Mouse (Mus musculus) gonadal fat pad, adult 2 months (tissue): ENCODE measurements around the gene Fkbp15. TPM values are rescaled to one million over a fixed set of nuclear protein-coding genes. Genes with fewer than 3 reads are reported as not detected.

ENCODE experiments used
- DNase-seq: peaks from one replicate; pipeline ENCODE4 v3.0.0-alpha.2; 2012; ENCODE audit warnings: low read depth
- polyA plus RNA-seq: library from polyadenylated mRNA; depleted of rRNA; stranded (reverse); fragments of >200 nt; gene quantifications from 2 replicates; pipeline ENCODE4 v1.2.3, GENCODE M21; 2012

Gene Fkbp15
- polyA plus RNA-seq, 1 experiment, result 37.8 TPM

DNA sequence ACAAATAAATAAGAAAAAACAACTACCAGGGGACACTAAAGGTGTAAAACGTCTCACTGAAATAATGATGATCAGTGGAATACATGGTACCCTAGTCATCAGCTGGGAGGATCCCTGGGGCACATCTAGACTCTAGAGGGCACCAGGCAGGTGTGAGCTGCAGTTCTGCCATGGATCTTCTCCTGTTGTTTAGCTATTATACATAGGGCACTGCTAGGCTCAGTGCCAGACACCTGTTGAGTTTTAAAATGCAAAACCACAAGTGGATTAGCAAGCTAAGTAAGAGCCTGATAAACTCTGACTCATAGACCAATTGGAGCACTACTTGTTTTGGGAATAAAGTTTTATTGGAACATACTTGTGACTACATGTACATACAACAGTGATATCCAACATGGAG is 42.1 kb downstream of the Fkbp15 start:
- DNase-seq, result no peak

DNA sequence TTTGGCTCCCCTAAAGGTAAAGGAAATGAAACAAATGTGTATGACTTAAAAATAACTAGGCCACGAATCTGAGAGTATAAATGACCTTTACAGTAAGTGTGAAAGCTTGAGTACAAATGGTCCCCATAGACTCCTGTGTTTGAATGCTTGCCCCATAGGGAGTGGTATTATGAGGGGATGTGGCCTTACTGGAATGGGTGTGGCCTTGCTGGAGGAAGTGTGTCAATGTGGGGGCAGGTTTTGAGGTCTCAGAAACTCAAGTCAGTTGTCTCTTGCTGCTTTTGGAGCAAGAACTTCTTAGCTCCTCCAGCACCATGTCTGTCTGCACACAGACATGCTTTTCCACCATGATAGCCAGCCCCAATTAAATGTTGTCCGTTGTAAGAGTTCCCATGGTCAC is 43.9 kb downstream of the Fkbp15 start:
- no peak for DNase-seq

DNA sequence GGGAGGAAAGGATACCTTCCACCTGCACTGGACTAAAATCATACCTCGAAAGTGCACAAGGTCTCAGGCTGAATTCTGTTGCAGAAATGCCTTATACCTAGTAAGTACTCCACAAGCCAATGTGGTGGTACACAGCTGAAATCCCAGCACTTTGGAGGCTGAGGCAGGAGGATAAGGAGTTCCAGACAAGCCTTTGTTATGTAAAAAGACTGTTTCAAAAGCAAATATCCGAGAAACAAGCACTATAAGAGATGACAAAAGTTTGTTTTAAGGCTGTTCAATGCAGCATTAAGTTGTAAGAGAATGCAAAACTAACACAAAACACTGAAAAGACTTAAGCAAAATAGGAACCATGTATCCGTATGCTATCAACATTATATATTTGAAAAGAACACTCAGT is 45.8 kb downstream of the Fkbp15 start:
- no peak for DNase-seq

DNA sequence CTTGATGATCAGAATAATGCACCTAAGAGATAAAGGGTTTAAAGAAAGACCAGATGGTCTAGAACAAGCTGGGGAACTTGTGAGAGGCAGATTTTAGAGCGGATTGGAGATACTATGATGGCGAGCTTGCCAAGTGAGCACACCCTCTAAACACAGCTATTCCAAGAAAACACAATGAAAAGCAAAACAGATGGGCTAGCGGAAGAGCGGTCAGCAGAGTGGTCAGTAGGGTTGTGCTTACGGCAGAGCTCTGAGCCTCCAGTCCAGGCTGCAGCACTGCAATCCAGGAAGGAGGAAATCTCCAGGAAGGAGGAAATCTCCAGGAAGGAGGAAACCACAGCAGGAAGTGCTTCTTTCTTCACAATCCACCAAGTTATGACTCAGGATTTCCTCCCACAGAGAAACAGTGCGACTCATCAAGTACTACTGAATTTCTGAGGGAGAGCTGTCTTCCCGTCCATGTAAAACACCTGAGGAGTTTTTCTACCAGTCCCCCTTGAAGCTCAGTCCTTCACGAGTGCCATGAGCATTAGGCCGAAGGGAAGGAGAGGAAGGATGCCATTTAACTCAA is 46.6 kb downstream of the Fkbp15 start:
- DNase-seq, result no peak

DNA sequence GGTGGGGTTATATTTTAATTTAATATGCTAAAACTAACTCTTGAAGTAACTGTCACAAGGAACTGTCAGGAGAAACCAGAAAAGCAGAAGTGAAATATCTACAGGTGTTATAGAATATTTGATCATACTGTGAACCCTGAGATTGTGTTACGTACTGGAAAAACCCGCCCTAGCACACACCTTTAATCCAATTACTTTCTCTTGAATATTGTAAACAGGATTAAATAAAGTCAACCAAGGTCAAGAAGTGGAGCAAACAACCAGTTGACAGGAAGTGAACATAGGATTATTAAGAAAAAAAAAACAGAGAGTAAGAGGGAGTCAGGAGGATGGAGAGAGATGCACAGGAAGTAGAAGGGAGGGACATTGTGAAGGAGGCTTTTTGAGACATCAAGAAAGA is 47.5 kb downstream of the Fkbp15 start:
- no peak for DNase-seq

DNA sequence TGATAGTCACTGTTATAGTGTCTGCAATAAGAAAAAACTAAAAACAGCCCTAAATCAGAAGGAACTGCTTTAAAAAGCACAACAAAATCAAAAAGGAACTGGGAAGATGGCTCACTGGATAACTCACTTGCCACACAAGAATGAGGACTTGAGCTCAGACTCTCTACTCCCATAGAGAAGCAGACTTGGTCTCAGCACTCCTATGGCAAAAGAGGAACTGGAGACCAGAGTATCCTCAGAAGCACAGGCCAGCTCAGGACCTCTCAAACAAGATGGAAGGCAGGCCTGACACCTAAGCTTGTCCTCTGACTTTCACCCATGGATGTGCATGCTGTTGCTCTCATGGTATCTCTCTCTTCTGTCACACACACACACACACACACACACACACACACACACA is 51.9 kb downstream of the Fkbp15 start:
- DNase-seq, result no peak

DNA sequence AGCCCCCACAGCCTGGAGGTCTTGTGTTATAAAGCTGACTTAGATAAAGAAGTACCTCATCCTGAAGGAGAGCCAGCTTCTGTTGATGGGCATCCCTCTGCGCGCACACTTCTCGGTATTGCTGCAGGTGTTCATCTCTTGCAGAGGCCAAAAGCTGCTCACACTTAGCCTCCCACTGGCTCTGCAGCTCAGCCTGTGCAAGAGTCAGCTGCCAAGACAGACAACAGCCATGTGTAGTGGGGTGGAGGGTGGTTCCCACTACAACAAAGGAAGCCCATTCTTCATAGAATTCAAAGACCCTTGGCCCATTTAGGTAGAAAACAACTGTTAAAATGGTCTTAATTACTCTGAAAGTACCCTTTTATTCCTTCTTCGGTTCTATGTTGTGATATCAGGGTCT is 53.5 kb downstream of the Fkbp15 start:
- no peak for DNase-seq

DNA sequence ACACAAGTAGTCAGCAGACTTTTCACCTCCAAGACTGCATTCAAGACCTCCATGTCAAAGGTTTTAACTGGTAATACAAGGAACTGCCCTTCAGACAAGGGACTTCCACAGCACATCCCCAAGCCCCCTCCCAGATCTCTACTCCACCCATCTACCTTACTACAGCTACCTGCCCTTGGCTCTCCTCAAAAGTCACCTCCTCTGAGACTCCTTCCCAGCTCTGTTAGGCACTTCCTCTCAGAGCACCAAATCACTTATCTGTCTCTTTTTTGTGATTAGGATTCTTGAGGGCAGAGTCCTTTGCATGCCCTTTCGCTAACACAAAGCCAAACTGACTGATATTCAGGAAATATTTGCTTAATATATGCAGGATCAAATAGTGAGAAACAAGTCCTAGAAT is 54.0 kb downstream of the Fkbp15 start:
- DNase-seq, result no peak

DNA sequence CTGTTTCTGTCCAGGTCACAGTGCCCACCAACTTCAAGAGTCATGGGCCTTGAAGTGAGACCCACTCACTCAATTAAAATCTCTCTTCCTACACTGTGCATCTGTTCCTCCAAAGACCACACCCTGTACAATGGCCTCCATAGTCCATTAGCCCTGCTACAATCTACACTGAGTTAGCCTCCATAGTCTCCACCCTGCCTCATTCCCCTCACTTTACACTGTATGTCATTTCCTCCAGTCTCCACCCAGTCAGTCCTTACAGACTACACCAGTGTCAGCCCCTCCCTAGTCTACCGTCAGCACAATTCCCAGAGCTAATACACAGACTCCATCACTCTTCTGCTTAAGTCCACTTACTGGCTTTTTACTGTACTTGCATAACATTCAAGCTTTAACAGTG is 57.1 kb downstream of the Fkbp15 start:
- DNase-seq, result no peak

DNA sequence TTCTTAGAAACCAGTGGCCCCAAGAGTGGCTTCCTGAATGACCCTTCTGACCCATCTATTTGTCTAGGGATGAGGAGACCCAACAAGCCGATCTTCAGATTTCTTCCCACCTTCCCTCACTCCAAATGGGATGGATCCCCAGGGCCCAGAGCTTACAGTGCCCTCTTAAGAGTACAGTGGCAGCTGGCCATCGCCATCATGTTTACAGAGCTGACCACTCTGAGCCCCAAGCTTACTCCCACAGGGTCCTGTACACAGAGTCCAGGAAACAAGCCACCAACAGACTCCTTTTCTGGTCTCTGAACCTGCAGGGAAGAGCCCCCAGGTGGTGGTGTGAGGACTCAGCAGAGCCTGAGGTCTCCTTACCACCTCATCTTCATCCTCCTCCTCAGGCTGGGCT is 57.6 kb downstream of the Fkbp15 start:
- no peak for DNase-seq

DNA sequence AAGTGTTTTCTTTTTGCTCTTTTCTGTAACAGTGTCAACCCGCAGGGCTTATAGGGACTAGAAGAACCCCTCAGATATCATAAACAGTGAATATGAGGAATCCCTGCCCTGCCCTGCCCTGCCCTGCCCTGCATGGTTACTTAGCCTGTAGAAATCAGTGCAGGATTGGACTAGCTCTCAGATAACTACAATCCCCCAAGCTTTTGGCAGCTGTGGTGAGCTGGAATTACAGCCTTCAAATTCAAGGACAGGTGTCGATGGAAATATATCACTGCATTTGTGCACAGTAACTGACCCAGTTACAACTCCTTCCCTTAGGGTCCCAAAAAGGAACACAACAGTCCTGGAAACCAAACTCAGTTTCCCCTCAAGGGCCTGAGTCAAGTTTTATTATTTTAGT is 60.3 kb downstream of the Fkbp15 start:
- no peak for DNase-seq

DNA sequence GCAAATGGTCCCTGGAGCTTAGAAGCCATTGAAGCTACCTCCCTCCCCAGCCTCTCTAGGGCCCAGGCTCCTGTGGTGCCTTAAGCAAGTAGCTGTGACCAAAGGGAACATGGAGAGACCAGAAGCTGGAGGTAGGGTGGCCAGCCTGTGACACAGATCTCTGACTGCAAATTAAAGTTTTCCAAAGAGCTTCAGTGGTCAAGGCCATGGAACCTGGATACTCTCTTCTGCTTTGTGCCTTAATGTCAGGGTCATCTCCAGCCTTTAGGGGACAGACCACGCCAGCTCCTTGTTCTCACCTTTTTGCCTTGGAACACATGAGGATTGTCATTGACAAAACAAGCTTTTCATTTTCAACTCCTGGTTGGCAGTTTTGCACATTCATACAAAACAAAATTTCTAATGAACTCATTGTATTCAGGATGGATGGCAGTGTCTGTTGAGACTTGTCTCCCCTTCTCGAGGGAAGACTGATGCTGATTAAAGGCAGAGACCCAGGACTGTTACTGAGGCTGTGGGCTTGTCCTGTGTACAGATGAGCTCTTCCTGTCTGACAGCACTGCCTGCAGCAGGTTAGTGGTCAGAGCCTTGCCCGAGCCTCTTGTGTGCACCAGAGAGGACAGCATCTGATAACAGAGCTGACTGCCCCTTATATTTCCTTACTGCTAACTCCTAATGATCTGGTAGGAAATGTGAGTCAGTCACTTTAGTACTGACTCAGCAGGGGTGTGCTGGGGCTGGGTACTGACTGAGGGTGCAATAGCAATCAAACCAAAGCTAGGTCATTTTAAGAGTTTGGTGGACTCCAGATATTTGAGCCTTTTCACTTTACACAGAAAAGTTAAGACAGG is 62.8 kb downstream of the Fkbp15 start:
- no peak for DNase-seq

DNA sequence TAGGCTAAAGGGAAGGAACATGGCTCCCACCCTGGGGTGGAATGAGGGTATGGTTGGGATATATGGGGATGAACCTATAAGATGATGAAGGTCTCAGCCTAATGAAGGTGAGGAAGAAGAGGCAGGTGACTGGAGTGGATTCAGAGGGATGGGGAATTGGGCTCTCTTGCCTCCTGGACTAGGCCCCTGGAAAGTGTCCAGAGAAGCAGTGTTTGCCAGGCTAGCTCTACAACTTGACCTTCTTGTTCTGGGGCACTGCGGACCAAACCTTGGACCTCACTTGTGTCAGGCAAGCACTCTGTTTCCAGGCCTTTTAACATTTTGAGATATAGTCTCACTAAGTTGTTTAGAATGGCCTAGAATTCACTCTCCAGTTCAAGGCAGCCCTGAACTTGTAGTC is 65.6 kb downstream of the Fkbp15 start:
- no peak for DNase-seq

DNA sequence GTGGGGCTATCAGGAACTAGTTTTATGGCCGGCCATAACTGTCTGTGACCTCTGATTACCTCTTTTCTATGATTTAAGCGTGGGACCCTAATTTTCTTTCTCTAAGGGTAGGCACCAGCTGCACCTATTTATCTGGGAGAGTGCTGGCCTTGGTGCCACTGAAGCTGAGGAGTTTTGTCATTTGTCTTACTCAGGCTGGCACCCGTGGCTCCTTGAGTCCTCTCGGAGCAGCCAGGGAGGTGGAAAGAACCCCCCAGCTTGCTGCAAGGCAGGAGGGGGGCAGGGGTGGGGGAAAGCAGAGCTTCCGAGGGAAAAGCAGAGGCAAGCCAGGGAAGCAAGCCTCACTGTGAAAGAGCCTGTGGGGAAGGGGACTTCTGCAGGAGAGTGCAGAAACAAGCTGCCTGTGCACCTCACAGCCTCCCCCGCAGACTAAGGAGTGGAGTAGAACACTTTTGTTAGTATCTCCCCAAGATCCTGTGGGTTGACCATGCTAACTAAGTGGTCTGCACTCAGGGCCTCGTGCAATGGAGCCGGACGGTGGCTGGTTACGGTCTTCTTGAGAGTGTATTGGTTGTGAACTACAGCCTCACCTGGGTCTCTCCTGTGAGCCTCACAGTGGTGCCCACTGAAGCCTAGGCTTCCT is 67.0 kb downstream of the Fkbp15 start:
- DNase-seq, result no peak

DNA sequence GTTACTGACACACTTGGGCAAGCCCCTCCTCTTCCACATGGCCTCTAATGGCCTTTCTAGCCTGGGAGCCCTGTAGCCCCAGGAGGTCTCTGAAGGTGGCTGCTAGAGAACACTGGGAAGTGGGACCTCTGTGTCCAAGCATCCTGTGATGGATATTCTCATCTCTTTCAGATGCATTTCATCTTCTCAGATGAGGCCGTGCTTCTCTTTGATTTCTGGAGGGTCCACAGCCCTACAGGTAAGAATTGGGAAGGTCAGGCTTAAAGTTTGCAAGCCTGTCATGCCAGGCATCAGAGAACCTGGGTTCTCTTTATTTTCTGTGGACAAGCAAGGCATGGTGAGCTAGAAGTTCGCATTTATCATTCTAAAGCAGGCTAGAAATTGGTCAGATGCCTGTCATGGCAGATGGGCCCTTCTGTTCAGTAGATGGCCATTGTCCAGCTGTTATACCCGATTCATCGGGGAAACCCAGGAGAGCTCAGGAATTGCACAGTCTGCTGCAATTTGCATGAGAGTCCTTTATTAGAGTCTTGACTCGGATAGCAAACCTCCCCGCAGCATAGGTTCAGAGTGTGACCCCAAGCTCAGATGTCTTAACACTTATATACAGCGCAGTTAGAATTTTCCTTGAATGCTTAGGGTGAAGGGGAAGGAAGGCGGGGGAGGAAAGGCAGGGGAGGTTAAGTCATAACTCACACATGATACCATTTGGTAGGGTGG is 67.7 kb downstream of the Fkbp15 start:
- no peak for DNase-seq

DNA sequence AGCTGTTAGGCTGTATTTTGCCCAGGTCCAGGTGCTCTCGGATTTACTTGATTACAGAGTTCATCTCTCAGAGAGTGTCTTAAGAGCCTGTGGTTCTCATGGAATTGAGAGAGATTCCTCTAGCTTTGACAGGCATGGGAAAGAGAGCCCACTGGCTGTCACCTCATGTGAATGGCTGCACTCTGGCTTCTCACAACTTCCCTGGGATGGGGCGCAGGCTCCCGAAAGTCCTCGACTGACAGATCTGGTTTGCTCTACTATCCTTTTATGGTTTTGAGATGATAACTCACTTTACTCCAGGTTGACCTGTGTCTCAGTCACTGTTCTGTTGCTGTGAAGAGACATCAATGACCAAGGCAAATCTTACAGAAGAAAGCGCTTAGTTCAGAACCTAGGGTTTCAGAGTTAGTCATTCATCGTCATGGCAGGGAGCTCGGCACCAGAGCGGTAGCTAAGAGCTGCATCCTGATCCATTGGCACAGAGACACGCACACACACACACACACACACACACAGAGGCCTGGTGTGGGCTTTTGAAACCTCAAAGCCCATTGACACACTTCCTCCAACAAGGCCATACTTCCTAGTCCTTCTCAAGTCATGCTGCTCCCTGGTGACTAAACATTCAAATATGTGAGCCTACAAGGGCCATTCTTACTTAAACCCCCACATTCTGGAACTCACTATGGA is 69.4 kb downstream of the Fkbp15 start:
- DNase-seq, result no peak

DNA sequence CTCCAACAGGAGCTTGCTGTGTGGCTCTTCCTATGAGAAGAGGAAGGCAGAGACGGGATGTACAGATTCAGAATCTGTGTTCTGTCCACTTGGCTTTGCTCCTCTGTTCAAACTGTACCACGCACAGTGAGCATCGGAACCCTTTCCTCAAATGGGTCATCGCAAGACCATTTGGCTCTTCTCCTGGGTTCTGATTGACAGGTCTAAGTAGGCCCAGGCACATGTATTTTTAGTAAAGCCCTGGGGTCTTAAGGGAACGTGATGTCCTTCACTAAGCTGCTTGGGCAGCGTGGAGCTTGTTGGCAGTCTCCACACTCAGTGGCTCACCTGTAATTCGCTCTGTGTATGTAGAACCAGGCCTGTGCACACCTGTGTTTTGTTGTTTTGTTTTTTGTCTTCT is 71.1 kb downstream of the Fkbp15 start:
- no peak for DNase-seq

DNA sequence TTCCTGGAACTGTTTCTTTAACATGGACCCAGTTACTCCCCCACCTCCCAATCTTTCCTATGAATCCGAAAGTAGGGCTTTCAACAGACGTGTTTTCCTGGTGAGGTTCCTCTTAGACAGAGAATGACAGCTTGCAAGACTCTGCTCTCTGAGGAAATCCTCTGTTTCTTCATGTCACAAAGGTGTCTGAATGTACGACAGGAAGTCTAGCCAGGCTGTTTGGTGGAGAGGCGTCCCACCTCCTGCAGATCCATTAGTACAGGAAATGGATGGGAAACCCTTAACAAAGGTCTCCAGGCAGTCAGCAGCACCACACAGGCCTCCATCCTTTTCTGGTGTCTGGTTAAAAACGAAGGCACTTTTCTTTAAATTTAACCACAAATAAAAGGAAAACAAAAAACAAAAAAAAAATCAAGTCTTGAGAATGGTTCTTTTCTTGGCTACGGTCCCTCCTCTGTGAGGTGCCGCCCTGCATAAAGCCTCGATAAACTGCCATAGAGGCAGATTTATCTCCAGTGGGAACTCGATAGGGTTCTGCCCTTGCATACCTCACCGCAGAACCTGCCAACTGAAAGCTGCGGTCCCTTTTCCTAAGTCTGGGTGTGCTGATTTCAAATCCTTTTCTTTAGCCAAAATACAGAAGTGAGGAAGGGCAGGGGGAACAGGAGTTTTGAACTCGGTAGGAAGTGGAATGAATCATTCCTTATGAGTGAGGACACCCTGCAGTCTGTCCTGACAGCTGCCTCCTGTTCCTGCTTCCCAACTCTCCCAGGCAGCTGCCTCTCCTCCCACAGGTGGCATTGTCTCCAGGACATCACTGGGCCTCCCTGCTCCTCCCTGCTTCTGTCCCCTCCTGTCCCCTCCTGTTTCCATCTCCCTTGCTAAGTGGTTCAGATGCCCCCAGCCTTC is 73.1 kb downstream of the Fkbp15 start:
- no peak for DNase-seq

DNA sequence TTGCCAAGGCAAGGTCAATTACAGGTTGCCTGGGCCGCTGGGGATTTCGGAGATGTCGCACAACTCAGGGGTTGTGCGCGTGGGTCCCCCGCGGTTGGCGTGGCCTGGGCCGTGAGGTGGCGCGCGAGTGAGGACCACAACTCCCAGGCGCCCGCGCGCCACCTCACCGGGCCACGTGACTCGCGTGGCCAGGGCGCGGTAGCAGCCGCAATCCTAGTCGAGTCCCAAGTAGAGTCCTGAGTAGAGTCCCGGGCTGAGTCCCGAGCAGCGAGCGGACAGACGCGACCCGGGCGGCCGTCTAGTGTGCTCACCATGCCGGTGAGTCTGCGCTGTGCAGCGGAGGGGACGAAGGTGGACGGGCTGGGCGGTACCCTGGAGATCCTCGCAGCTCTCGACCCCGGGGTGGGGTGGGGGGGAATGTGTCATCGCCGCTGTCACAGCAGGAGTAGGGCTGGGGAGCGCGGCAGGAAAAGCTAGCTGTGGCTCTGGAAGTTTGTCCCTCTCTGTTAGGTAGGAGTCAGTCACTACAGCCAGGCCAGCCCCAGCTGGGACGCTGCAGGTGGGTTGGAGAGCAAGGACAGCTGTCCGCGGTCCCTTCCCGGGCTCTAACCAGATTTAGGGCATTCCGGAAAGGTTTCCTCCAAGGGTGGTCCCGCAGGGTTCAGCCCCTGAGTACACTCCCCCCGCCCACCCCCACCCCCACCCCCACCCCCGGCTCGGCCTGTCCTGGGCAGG is 73.9 kb downstream of the Fkbp15 start:
- DNase-seq, result no peak

DNA sequence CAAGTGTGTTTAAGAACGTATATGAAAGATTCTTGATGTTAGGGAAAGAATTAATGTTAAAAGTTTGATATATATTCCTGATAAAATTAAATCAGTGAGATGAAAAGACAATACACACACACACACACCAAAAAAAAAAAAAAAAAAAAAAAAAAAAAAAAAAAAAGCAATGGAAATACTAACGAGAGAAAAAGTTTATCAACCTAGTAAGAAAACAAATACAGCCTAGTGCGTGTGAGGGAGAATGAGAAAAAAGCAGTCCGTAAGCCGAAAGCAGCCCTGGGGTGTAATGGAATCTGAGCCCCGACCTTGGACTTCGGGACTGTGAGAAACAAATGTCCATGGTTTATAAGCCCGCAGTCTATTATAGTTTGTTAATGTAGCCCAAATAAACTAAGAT is 74.8 kb downstream of the Fkbp15 start:
- DNase-seq, result no peak
